Mouse (Mus musculus) small intestine, adult 2 months (tissue): Measurements from ENCODE around the gene Ccdc33. TPM values are rescaled to one million over a fixed set of nuclear protein-coding genes. Genes with fewer than 3 reads are reported as not detected.

Experiments used
- H3K27ac ChIP-seq: fragments of 200-500 bp; 2 replicates; pipeline ENCODE4 v1.5.1; 2012; ENCODE audit warnings: low read depth, low read length, control low read depth, inconsistent platforms; ENCODE audit not compliant: insufficient read depth
- H3K27me3 ChIP-seq: fragments of 200-500 bp; 2 replicates; pipeline ENCODE4 v1.6.1; 2012; ENCODE audit warnings: mild to moderate bottlenecking, moderate library complexity, low read length, inconsistent platforms; ENCODE audit not compliant: control insufficient read depth, insufficient read depth
- H3K36me3 ChIP-seq: fragments of 200-500 bp; 2 replicates; pipeline ENCODE4 v1.6.1; 2012; ENCODE audit warnings: mild to moderate bottlenecking, low read length, control low read depth, inconsistent platforms; ENCODE audit not compliant: control insufficient read depth, insufficient read depth
- H3K4me1 ChIP-seq: fragments of 200-500 bp; 2 replicates; pipeline ENCODE4 v1.6.1; 2012; ENCODE audit warnings: low read length, inconsistent platforms, mixed read lengths; ENCODE audit not compliant: control insufficient read depth, insufficient read depth, insufficient read length
- H3K4me3 ChIP-seq: fragments of 200-500 bp; 2 replicates; pipeline ENCODE4 v1.5.1; 2012; ENCODE audit warnings: low read depth, mild to moderate bottlenecking, control low read depth, inconsistent platforms, low read length, moderate library complexity
- CTCF ChIP-seq: fragments of 200-500 bp; IDR thresholded peaks from 2 replicates; pipeline ENCODE4 v1.5.1; 2012; ENCODE audit warnings: low read depth, mild to moderate bottlenecking, control low read depth, inconsistent platforms, low read length, moderate library complexity, mixed read lengths; ENCODE audit not compliant: insufficient replicate concordance, insufficient read length; ENCODE audit errors: extremely low read depth
- POLR2A ChIP-seq: fragments of 200-500 bp; IDR thresholded peaks from 2 replicates; pipeline ENCODE4 v1.6.1; 2012; ENCODE audit warnings: low read depth, mild to moderate bottlenecking, control low read depth, inconsistent platforms, low read length, moderate library complexity
- WGBS: fragments of 180-500 bp; shearing (Covaris S2); methylation state at CpG from one replicate; pipeline ENCODE4 v1.1.7; 2018; 5-methylcytosine and 5-hydroxymethylcytosine counted together
- polyA plus RNA-seq: library from polyadenylated mRNA; depleted of rRNA; stranded (reverse); fragments of >200 nt; gene quantifications from 2 replicates; pipeline ENCODE4 v1.2.3, GENCODE M21; 2012

The Ccdc33 gene
- polyA plus RNA-seq, 1 experiment = not detected

DNA sequence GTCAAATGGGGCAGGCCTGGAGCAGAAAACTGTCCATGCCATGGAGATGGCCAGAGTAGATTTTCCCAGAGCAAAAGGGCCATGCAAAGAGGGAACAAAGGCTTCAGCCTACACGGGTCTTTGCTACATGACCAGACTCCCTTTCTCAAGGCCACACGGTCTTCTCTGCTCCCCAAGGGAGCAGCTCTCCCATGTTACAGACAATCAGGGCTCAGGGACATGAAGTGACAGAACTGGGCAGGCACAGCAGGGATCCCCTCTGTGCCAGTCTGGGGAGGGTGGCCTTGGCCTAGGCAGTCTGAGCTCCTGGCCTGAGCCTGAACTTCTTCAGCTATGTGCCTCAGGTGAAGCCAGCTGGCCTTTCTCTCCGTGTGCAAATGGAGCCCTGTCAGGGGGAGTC, 65.1 kb downstream of the Ccdc33 start:
- 52% methylated on average over 3 of the region's 3 CpGs for WGBS
- Histone ChIP-seq H3K4me3 (no peak overlapping the region), H3K36me3 (no peaks in the 10 kb centered on the region), H3K4me1 (no peaks in the 10 kb centered on the region), H3K27ac (no peak overlapping the region), H3K27me3 (no peaks in the 10 kb centered on the region)
- TF ChIP-seq CTCF = no peak
- TF ChIP-seq POLR2A = no peak

DNA sequence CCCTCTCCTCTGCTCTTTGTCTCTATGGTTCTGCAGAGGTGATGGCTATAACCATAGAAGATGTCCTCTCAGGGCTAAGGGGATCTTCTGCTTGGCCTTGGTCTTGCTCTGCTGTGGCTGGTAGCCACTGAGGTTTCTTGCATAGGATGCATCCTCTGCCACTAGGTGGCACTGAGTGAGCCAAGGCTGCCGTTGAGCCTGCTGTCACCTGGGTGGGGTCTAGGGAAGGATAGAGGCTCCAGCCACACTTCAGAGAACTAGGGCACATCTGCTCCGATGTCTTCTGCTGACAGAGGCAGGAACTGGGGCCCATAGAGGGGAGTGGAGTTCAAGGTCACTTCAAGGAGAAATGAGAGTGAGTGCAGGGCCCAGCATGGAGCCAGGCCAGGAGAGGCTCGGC, 65.5 kb downstream of the Ccdc33 start:
- Histone ChIP-seq H3K27me3 (no peaks in the 10 kb centered on the region), H3K4me3 (no peak overlapping the region), H3K27ac (no peak overlapping the region), H3K4me1 (no peaks in the 10 kb centered on the region), H3K36me3 (no peaks in the 10 kb centered on the region)
- peak; percentile 56; the same call in 1 of the 2 replicates for TF ChIP-seq CTCF
- no peak for TF ChIP-seq POLR2A
- 26% methylated on average over 3 of the region's 3 CpGs for WGBS

DNA sequence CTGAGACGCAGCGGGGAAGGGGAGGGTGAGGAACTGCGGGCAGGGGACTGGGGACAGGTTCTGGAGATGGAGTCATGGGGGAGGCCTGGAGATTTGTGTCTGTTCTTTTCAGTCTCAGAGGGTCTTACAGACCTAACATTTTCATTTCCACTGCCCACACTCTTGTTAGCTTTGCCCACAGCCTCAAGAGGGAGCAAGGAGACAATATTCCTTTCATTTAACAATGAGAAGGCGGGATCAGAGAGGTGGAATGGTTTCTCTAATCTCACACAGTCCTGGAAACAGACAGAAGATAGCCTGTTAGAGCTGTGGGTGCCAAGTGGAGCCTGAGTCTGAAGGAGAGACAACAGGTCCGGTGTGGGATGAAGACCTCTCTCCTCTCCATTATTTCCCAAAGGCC, 66.7 kb downstream of the Ccdc33 start:
- no peaks in the 10 kb centered on the region for H3K27me3 ChIP-seq
- no peak overlapping the region for H3K4me3 ChIP-seq
- WGBS = 25% methylated on average over 5 of the region's 5 CpGs
- TF ChIP-seq POLR2A = no peak
- no peak for TF ChIP-seq CTCF
- H3K27ac ChIP-seq = no peak overlapping the region
- no peaks in the 10 kb centered on the region for H3K4me1 ChIP-seq
- no peaks in the 10 kb centered on the region for H3K36me3 ChIP-seq

DNA sequence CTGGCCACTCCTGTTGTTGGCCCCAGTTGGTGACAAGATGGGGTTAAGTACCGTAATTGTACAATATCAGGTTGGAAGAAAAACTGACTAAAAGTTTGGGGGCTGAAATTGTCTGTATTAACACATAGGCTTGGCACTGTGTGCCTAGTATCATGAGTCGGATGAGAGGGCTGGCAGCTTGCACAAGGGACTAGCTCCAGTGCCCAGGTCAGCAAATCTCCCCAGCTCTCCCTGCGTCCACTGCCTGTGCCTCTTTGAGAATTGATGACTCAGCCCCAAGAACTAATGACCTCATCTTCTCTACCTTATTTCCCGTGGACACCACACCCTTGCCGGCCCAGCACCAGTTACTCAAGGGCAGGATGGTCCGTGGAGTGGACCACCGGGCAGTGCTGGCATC, 68.8 kb downstream of the Ccdc33 start:
- WGBS = 60% methylated on average over 7 of the region's 7 CpGs
- no peak for TF ChIP-seq CTCF
- no peak for TF ChIP-seq POLR2A

DNA sequence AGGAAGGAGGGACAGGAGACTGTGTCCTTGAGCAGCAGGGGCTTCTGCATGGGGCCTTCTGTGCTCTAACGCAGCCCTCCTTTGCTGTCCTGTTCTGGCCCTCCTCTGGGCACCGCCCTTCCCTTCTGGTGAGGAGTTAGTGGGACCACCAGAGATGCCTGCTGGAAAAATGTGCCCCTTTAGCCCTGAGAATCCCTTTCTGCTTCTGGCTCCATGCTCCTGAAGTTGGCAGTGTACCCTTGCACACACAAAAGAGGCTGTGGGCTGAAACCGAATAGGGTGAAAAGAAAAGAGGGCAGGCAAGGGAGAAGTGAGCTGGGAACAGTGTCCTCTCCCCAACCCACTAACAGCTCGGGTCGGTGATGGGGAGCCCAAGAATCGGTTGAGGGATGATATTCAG, 69.4 kb downstream of the Ccdc33 start:
- no peaks in the 10 kb centered on the region for H3K4me1 ChIP-seq
- H3K36me3 ChIP-seq = no peaks in the 10 kb centered on the region
- TF ChIP-seq POLR2A (no peak), CTCF (no peak)
- H3K27ac ChIP-seq = no peak overlapping the region
- H3K4me3 ChIP-seq = no peak overlapping the region
- no peaks in the 10 kb centered on the region for H3K27me3 ChIP-seq
- 61% methylated on average over 6 of the region's 6 CpGs for WGBS

More for the DNA sequence above, 68.8 kb downstream of the Ccdc33 start:
- no peaks in the 10 kb centered on the region for H3K36me3 ChIP-seq
- no peak overlapping the region for H3K4me3 ChIP-seq
- no peaks in the 10 kb centered on the region for H3K4me1 ChIP-seq
- no peaks in the 10 kb centered on the region for H3K27me3 ChIP-seq
- H3K27ac ChIP-seq = no peak overlapping the region

DNA sequence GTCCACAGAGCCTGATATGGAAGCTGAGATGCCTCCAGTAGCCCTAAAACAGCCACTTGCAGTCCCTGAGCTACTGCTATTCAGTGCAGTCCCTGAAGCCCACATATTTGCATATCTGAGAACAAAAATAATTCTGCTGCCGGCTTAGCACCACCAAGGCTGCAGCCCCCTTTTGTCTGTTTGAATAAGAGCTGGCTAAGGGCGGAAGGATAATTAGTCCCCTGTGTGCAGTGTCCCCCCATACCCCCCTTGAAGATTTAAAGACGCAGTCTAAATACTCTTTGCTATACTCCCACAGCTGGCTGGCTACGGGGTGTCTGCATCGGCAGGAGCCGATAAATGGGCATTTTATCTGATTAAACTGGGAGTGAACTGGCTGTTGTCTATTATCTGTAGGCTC, 70.0 kb downstream of the Ccdc33 start:
- Histone ChIP-seq H3K4me3 (no peak overlapping the region), H3K27me3 (no peaks in the 10 kb centered on the region), H3K27ac (no peak overlapping the region), H3K36me3 (no peaks in the 10 kb centered on the region), H3K4me1 (no peaks in the 10 kb centered on the region)
- 12% methylated on average over 6 of the region's 6 CpGs for WGBS
- TF ChIP-seq POLR2A (no peak), CTCF (no peak)

DNA sequence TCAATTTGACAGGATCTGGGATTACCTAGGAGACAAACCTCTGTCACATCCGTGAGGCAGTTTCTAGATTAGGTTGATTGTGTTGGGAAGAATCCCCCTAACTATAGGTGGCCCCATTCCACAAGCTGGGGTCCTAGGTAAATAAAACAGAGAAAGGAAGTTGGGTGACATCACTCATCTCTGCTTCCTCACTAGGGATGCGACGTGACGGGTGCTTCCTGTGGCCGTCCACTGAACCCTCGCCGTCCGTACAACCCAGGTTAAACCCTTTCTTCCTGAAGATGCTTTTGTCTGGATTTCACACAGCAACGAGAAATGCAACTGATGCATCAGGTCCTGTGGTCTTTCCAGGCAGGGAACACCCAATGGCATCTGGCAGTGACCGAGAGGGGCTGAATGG, 71.6 kb downstream of the Ccdc33 start:
- TF ChIP-seq CTCF = no peak
- no peak for TF ChIP-seq POLR2A
- WGBS = 77% methylated on average over 10 of the region's 10 CpGs
- Histone ChIP-seq H3K4me3 (no peak overlapping the region), H3K4me1 (no peaks in the 10 kb centered on the region), H3K36me3 (no peaks in the 10 kb centered on the region), H3K27me3 (no peaks in the 10 kb centered on the region), H3K27ac (no peak overlapping the region)

DNA sequence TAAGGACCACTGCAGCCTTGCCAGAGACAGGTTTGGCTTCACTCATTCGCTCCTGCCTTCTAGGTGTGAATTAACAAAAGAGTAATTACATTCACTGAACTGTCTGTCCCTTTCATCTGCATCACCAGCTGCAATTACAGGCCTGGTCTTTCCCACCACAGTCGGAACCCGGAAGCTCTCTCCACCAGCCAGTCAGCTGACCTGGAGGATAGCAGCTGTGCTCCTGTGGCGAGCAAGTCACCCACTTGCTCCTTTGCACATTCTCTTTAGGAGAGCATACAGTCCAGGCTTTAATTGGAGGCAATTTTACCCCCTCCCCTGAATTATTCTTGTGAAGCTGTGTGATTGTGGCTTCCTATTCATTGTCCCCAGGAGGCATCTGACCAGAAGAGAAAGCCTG, 73.0 kb downstream of the Ccdc33 start:
- H3K27ac ChIP-seq = no peak overlapping the region
- no peak overlapping the region for H3K4me3 ChIP-seq
- TF ChIP-seq CTCF (no peak), POLR2A (no peak)
- H3K4me1 ChIP-seq = no peaks in the 10 kb centered on the region
- no peaks in the 10 kb centered on the region for H3K27me3 ChIP-seq
- 34% methylated on average over 4 of the region's 4 CpGs for WGBS
- no peaks in the 10 kb centered on the region for H3K36me3 ChIP-seq
